Mouse (Mus musculus) cerebellum, adult 2 months (tissue): ENCODE results near the gene Flt4. TPM values are rescaled to one million over a fixed set of nuclear protein-coding genes. Genes with fewer than 3 reads are reported as not detected.

ENCODE experiments used
- DNase-seq, 2 experiments: peaks; one replicate each; pipeline ENCODE4 v3.0.0; 2021
- H3K27ac ChIP-seq: fragments of 200-500 bp; 2 replicates; pipeline ENCODE4 v1.5.1; 2012; ENCODE audit warnings: low read length, control low read depth, inconsistent platforms; ENCODE audit not compliant: insufficient read depth
- H3K27me3 ChIP-seq: fragments of 200-500 bp; 2 replicates; pipeline ENCODE4 v1.6.1; 2012; ENCODE audit warnings: inconsistent platforms, mild to moderate bottlenecking, low read length, moderate library complexity; ENCODE audit not compliant: control insufficient read depth, insufficient read depth
- H3K4me1 ChIP-seq: fragments of 200-500 bp; 2 replicates; pipeline ENCODE4 v1.6.1; 2011; ENCODE audit warnings: low read length; ENCODE audit not compliant: control insufficient read depth, insufficient read depth
- H3K4me3 ChIP-seq: fragments of 200-500 bp; replicated peaks from 2 replicates; pipeline ENCODE3; 2011; ENCODE audit warnings: mild to moderate bottlenecking, low read depth, low read length, control low read depth; ENCODE audit not compliant: insufficient read depth
- CTCF ChIP-seq: fragments of 200-500 bp; IDR thresholded peaks from 2 replicates; pipeline ENCODE4 v1.5.1; 2011; ENCODE audit warnings: low read depth, mild to moderate bottlenecking, control low read depth, low read length, moderate library complexity, borderline replicate concordance; ENCODE audit not compliant: insufficient read depth
- POLR2A ChIP-seq: fragments of 200-500 bp; IDR thresholded peaks from 2 replicates; pipeline ENCODE4 v1.6.1; 2011; ENCODE audit warnings: low read length, control low read depth, borderline replicate concordance; ENCODE audit not compliant: insufficient read depth
- WGBS: fragments of 180-500 bp; shearing (Covaris S2); methylation state at CpG from one replicate; pipeline ENCODE4 v1.1.7; 2018; 5-methylcytosine and 5-hydroxymethylcytosine counted together
- polyA plus RNA-seq: library from polyadenylated mRNA; depleted of rRNA; stranded (reverse); fragments of >200 nt; gene quantifications from 2 replicates; pipeline ENCODE4 v1.2.3, GENCODE M21; 2012

Flt4 gene
- polyA plus RNA-seq, 1 experiment = 2.2 TPM

- WGBS = 27% methylated on average over 3 of the region's 3 CpGs
Observed at GRCm38 (mm10) chr11:49612154-49612553, 3.1 kb downstream of the Flt4 start.

GRCm38 (mm10) chr11:49613349-49613748 is 4.3 kb downstream of the Flt4 start:
- WGBS = 10% methylated on average over 10 of the region's 10 CpGs
- Histone ChIP-seq H3K4me3 (no peak overlapping the region), H3K27me3 (no peaks in the 10 kb centered on the region; the same call in 1 of the 2 replicates), H3K4me1 (no peaks in the 10 kb centered on the region), H3K27ac (no peak overlapping the region)
- DNase-seq = no peak
- no peak for TF ChIP-seq POLR2A
- TF ChIP-seq CTCF = no peak

More at GRCm38 (mm10) chr11:49612154-49612553, 3.1 kb downstream of the Flt4 start:
- H3K27me3 ChIP-seq = no peaks in the 10 kb centered on the region; the same call in 1 of the 2 replicates
- no peak for TF ChIP-seq CTCF
- TF ChIP-seq POLR2A = no peak
- no peak overlapping the region for H3K27ac ChIP-seq
- DNase-seq = no peak
- H3K4me1 ChIP-seq = no peaks in the 10 kb centered on the region
- no peak overlapping the region for H3K4me3 ChIP-seq

DNA sequence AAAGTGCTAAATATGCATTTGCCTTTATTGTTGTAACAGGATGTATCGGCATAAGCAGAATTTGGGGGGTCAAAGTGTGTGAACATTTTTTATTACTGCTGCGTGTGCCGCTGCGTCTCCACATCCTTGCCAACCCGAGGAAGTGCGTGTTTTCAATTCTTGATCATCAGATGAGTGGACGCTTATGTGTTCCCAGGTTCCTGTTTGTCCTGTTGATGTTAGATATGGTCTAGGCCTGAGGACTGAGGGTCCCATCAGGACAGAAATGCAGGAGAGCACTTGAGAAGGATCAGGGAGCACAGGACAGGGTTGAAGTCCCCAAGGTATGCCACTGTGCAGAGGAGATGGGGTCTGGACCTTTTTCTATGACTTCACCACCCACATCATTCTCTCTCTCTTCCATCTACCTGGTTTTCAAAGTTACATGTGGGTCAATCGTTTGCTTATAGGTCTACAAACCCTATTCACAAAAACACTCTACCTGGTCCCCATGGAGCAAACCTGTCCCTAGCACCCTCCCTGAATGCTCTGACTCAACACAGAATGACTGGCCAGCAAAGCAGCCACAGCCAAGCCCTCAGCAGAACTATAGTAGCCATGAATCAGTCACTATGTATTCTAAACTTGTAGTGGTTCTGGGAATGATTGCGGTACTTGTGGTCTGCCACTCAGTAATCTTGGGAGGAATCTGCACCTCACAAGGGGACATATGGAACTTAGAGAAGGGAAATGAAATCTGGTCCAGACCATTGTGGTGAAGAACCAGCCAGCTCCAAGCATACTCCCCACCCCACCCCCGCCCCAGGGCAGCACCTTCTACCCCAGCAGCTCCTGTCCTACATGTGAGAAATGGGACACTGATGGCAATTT is 7.0 kb downstream of the Flt4 start:
- Histone ChIP-seq H3K4me1 (no peaks in the 10 kb centered on the region), H3K4me3 (no peak overlapping the region), H3K27ac (no peak overlapping the region), H3K27me3 (no peaks in the 10 kb centered on the region)
- no peak for DNase-seq
- WGBS = 89% methylated on average over 10 of the region's 10 CpGs
- TF ChIP-seq CTCF (no peak), POLR2A (no peak)

- TF ChIP-seq POLR2A (no peak), CTCF (no peak)
- DNase-seq = no peak
- WGBS = 72% methylated on average over 8 of the region's 8 CpGs
Observed at GRCm38 (mm10) chr11:49618476-49618875, 9.4 kb downstream of the Flt4 start.

GRCm38 (mm10) chr11:49621953-49622352 is 12.9 kb downstream of the Flt4 start:
- H3K4me3 ChIP-seq = no peak overlapping the region
- H3K4me1 ChIP-seq = no peaks in the 10 kb centered on the region
- DNase-seq = no peak
- TF ChIP-seq POLR2A = no peak
- no peak for TF ChIP-seq CTCF
- no peak overlapping the region for H3K27ac ChIP-seq
- H3K27me3 ChIP-seq = no peaks in the 10 kb centered on the region
- 79% methylated on average over 5 of the region's 5 CpGs for WGBS

More at GRCm38 (mm10) chr11:49618476-49618875, 9.4 kb downstream of the Flt4 start:
- Histone ChIP-seq H3K4me3 (no peak overlapping the region), H3K27me3 (no peaks in the 10 kb centered on the region), H3K27ac (no peak overlapping the region), H3K4me1 (no peaks in the 10 kb centered on the region)

DNA sequence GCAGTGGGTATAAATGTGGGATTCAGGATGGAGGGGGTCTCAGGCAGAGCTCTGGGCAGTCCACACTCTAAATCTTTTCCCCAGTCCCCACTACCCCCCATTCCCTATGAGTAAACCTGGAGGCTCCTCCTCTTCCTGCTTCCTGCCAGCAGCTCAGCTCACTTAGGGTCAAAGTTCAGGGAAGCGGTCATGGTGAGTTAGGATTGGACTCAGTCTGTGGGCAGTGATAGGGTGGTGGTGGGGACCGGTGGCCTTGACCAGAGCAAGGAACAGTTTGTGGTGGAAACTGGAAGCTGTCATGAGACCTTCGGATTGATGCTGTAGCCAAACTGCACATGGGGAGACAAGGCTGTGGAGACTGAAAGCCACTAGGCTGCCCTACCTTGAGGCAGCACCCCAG is 15.1 kb downstream of the Flt4 start:
- WGBS = 76% methylated on average over 3 of the region's 3 CpGs
- H3K27ac ChIP-seq = no peak overlapping the region
- TF ChIP-seq POLR2A = no peak
- no peak for TF ChIP-seq CTCF
- no peak overlapping the region for H3K4me3 ChIP-seq
- no peaks in the 10 kb centered on the region for H3K27me3 ChIP-seq
- no peaks in the 10 kb centered on the region for H3K4me1 ChIP-seq
- DNase-seq = no peak

DNA sequence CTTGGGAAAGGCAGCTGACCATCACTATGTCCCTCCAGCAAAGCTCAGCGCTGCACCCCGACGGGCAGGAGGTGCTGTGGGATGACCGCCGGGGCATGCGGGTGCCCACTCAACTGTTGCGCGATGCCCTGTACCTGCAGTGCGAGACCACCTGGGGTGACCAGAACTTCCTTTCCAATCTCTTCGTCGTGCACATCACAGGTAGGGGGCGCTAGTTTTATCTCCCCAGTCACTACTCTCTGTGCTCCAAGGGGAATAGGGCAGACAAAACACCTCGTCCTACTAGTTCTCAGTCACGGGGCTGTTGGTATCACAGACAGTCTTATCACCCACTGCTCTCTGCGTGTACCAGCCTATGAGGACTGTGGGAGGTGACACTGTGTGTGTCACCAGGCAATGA is 16.8 kb downstream of the Flt4 start:
- no peaks in the 10 kb centered on the region for H3K27me3 ChIP-seq
- no peaks in the 10 kb centered on the region for H3K4me1 ChIP-seq
- H3K27ac ChIP-seq = no peak overlapping the region
- no peak for DNase-seq
- 63% methylated on average over 15 of the region's 15 CpGs for WGBS
- TF ChIP-seq POLR2A = no peak
- no peak for TF ChIP-seq CTCF
- no peak overlapping the region for H3K4me3 ChIP-seq

GRCm38 (mm10) chr11:49626748-49627147 is 17.7 kb downstream of the Flt4 start:
- no peak for TF ChIP-seq CTCF
- no peak for TF ChIP-seq POLR2A
- H3K27me3 ChIP-seq = no peaks in the 10 kb centered on the region
- H3K4me1 ChIP-seq = no peaks in the 10 kb centered on the region
- H3K4me3 ChIP-seq = no peak overlapping the region
- whole genome bisulfite sequencing = 55% methylated on average over 8 of the region's 8 CpGs
- H3K27ac ChIP-seq = no peak overlapping the region
- no peak for DNase-seq
